Mouse (Mus musculus) kidney, adult 11 months (tissue): ENCODE data around the gene Col9a3.

Experiments
- DNase-seq: peaks from one replicate; pipeline ENCODE4 v3.0.0; 2022

Gene Col9a3

DNA sequence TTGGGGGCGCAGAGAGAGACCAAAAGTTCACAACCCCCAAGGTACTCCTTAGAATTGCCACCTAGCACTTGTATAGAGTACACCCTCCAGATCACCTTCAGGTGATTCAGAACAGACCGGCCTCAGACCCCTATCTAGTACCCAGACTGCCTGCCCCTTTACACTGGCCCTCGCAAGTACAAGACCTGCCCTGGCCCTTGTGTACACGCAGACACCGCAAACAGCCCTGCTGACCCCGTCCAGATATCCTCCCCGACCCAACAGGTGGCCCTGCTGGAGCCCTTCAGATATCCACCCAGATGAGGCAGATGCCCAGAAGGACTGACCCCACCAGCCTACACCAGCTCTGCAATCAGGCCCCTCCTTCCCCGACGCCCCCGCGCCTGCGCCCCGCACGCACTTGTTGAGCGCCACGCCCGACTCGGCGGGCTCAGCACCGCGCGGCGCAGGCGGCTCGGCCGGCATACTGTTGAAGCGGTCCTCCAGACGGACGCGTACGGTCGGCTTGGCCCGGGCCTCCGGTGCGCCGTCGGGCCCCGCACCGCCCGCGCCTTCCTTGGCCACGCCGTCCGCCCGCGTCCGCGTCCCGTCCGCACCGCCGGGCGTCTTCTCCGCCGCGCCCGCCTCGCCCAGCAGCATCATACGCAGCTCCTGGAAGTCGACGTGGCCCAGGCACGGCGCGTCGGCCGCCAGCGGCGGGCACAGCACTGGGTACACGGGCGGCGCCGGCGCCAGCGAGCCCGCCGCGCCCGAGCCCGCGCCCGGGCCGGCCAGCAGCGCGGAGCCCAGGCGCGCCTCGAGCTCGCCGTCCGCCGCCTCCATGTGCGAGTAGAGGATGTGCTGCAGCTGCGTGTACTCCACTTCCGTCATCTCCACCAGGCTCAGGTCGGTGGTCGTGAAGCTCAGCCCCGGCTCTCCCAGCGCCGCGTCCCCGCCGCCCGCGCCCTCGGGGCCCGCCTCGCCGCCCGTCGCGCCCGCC lies 44.3 kb downstream of the Col9a3 start:
- DNase-seq: no peak

DNA sequence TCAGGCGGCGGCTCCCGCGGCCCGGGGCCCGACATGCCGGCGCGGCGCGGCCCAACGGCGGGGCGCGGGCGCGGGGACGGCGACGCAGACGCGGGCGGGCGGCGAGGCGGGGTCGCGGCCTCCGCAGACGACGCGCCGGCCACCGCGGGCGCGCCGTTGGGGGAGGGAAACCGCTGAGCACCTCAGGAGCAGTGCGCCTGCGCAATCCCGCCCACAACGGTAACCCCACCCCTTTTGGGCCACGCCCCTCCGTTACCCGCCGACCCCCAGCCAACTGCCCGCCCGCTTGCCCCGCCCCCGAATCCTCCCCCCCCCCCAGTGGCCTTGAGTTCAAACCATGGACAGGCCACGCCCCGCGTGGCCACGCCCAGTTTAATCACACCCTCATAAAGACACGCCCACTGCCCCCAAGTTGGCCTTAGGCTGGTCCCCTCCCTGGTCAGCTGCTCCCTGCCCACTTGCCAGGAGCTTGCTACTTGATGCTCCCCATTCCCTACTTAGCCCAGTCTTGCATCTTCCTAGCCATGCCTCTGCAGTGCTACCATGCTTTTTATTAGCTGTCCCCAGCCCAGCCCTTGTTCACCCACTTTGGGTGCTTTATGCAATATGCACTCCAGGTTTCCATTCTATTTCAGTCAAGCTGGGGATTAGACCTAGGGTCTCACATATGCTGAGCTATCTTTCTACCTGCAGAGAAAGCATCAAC lies 45.1 kb downstream of the Col9a3 start, which contains the start of gene Tcfl5:
Tcfl5 (minus strand) TSS at position 154 of the 706 bp plus-strand sequence.
- no peak for DNase-seq

GRCm38 (mm10) chr2:180643626-180644025 lies 46.0 kb downstream of the Col9a3 start:
- no peak for DNase-seq

GRCm38 (mm10) chr2:180646841-180647240 lies 49.3 kb downstream of the Col9a3 start:
- DNase-seq: no peak

- DNase-seq: no peak
These were observed 57.1 kb downstream of the Col9a3 start for GRCm38 (mm10) chr2:180654666-180655065.

- DNase-seq: peak; percentile 28
These were observed 57.6 kb downstream of the Col9a3 start for GRCm38 (mm10) chr2:180655150-180655549.

- peak; percentile 58 for DNase-seq
These were observed 59.9 kb downstream of the Col9a3 start for GRCm38 (mm10) chr2:180657394-180658013.

- no peak for DNase-seq
These were observed 60.8 kb downstream of the Col9a3 start for GRCm38 (mm10) chr2:180658381-180658780.

DNA sequence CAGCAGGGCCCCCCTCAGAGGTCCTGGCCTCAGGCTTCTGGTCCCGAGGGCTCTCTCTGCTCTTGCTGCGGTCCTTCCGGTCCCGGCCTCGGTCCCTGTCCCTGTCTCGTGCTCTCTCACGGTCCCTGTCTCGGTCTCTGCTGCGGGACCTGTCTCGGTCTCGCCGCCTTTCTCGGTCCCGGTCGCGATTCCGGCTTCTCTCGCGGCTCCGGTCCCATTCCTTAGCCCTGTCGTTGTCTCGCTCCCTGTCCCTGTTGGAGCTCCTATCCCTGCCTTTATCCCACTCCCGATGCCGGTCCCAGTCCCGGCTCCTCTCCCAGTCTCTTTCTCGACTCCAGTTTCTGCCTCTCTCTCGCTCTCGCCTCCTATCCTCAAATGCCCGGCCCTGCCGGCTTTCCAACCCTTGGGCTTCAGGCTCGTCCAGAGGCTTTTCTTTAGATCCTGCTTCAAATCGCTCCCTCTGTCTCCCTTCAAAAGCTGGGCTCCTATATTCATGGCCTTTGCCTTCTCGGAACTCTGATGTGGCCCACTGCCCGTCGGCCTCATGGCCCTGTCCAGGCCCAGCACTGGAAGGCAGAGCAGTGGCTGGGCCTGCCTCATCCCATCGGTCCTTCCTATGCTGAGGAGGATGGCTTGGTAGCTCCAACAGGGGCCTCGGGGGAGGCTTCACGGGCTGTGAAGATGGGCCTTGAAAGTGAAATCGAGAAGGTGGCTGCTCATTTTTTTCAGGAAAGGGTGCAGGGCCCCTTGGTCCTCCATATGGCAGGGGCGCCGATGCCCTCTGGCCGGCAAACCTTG lies 62.0 kb downstream of the Col9a3 start:
- no peak for DNase-seq

GRCm38 (mm10) chr2:180660521-180660920 lies 62.9 kb downstream of the Col9a3 start:
- DNase-seq: no peak

DNA sequence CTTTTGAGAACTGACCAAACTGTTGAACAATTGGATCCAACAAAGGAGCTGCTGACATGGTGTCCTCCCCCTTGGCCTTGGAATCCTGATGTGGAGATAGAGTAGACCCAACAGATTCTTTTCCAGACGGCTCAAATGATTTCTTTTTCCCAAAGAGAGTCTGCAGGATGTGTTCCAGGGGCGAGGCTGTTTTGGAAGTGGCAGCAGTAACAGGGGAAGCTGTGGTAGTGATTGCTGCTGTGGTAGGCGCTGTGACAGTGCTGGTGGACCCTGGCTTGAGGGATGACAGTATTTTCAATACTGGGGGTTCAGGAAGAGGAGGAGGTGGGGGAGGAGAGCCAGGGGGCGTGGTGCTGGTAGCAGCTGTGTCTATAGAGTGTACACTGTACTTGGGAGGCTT lies 64.4 kb downstream of the Col9a3 start:
- DNase-seq: no peak
